ENCODE assay signal across 12 mouse cellular contexts in the genomic region with DNA sequence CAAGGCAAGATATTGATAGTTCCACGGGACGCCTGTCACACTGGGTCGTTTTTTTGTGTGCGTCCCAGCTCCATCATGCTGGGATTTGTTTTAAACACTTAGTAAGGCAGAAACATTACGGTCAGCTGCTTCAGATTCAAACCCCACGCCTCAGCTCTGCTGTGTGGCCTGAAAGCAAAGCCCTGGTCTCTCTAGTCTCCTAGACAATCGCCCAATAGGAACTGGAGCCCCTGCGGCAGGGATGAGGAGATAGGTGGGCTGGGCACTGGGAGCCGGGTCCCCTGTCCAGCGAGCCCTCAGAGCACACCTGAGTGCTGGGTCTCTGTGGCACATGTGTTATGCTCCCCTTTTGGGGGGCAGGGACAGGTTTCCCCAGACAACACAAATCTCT. TPM values are rescaled to one million over a fixed set of nuclear protein-coding genes. Genes with fewer than 3 reads are reported as not detected.
DNase-seq lines count a peak whose midpoint lies in the region; ATAC-seq and TF ChIP-seq lines count a peak whose summit lies in the region.
"Had no signal": no experiment of that assay in that cellular context is flagged by ENCODE, and none has a peak within 500 bp of the region (broad histone marks: within the 10 kb centered on the region; RNA-seq: fewer than 3 reads in every experiment).

No protein-coding gene starts in this region.

- H3K4me2 ChIP-seq in midbrain, embryonic 12.5 days (replicated peaks) = peak overlapping the region; percentile 59

- TF ChIP-seq POLR2A in testis, adult 2 months (IDR thresholded peaks at IDR 0.05; ENCODE audit: control insufficient read depth, low read depth, low read length) = no peak

- peak overlapping the region; percentile 20 for H3K4me3 ChIP-seq in testis, adult 2 months (ENCODE audit: control insufficient read depth, low read depth, low read length)
- peak overlapping the region; percentile 46 for H3K4me3 ChIP-seq in hindbrain, embryonic 10.5 days
- H3K4me3 ChIP-seq in midbrain, embryonic 12.5 days = peak overlapping the region; percentile 29; the same call in 1 of the 2 replicates
- H3K4me3 ChIP-seq: gastrocnemius, adult 2 months had no signal

- no peak for DNase-seq in testis, postnatal 10 days (ENCODE audit: low spot score)
- DNase-seq in hindbrain, embryonic 10.5 days (ENCODE audit: low spot score) = no peak
- DNase-seq in ovary, postnatal 10 days (ENCODE audit: low spot score) = no peak
- DNase-seq in spleen, postnatal 10 days (ENCODE audit: low spot score in 2 of 2) = no peak
- no peak for DNase-seq in cerebellum, adult 8-10 months
- DNase-seq: adrenal gland, postnatal 14 days; cerebellum, adult 9-11 months; kidney, postnatal 14 days had no signal

- WGBS in hindbrain, embryonic 10.5 days = 2% methylated on average over 10 of the region's 10 CpGs
- 2% methylated on average over 10 of the region's 10 CpGs for WGBS in midbrain, embryonic 12.5 days

- H3K4me1 ChIP-seq in testis, adult 2 months (ENCODE audit: control insufficient read depth, insufficient read depth, low read length) = peaks cover 18% of the 10 kb centered on the region
- peaks cover 75% of the 10 kb centered on the region for H3K4me1 ChIP-seq in hindbrain, embryonic 10.5 days (replicated peaks)
- peaks cover 48% of the 10 kb centered on the region for H3K4me1 ChIP-seq in midbrain, embryonic 12.5 days

- no peaks in the 10 kb centered on the region for H3K9me3 ChIP-seq in hindbrain, embryonic 10.5 days
- H3K9me3 ChIP-seq in midbrain, embryonic 12.5 days = no peaks in the 10 kb centered on the region

- no peaks in the 10 kb centered on the region for H3K36me3 ChIP-seq in testis, adult 2 months (ENCODE audit: control insufficient read depth, insufficient read depth, low read length)
- no peaks in the 10 kb centered on the region for H3K36me3 ChIP-seq in hindbrain, embryonic 10.5 days
- no peaks in the 10 kb centered on the region for H3K36me3 ChIP-seq in midbrain, embryonic 12.5 days

- H3K9ac ChIP-seq in midbrain, embryonic 12.5 days (replicated peaks) = peak overlapping the region; percentile 17; the same call in 1 of the 2 replicates
- H3K9ac ChIP-seq: liver, embryonic 14.5 days had no signal

- no peak overlapping the region for H3K27ac ChIP-seq in testis, adult 2 months (ENCODE audit: control insufficient read depth, insufficient read depth, low read depth, low read length)
- H3K27ac ChIP-seq in hindbrain, embryonic 10.5 days = peak overlapping the region; percentile 87
- peak overlapping the region; percentile 97 for H3K27ac ChIP-seq in midbrain, embryonic 12.5 days (replicated peaks)
- H3K27ac ChIP-seq: gastrocnemius, adult 2 months; liver, embryonic 14.5 days had no signal

- no peak for TF ChIP-seq CTCF in testis, adult 2 months (IDR thresholded peaks at IDR 0.05; ENCODE audit: control insufficient read depth, insufficient read depth, insufficient replicate concordance, low read depth, low read length)

- no peak for ATAC-seq in midbrain, embryonic 12.5 days (ENCODE audit: low FRiP score, low read depth)

- no peaks in the 10 kb centered on the region for H3K27me3 ChIP-seq in testis, adult 2 months (ENCODE audit: control insufficient read depth, insufficient read depth, low read length)
- H3K27me3 ChIP-seq in hindbrain, embryonic 10.5 days (ENCODE audit: insufficient read depth, poor library complexity, severe bottlenecking) = peaks cover 66% of the 10 kb centered on the region
- H3K27me3 ChIP-seq in midbrain, embryonic 12.5 days = peaks cover 38% of the 10 kb centered on the region

RNA-seq across cellular contexts. Expression of a gene that starts 0.9 kb away (rescaled TPM):
- polyA plus RNA-seq in testis, adult 2 months (2012; rRNA removed) = 10.1 and 10.9 TPM in 2 replicates
- polyA plus RNA-seq in hindbrain, embryonic 10.5 days (2016; fragmentation: Nextera tagmentation; extraction: Ambion mirVana) = 0.95 and 4.1 TPM in 2 replicates
- 1.3 and 2.3 TPM in 2 replicates for polyA plus RNA-seq in midbrain, embryonic 12.5 days (2016; fragmentation: Nextera tagmentation; extraction: Ambion mirVana)
- polyA plus RNA-seq: liver, embryonic 14.5 days had no signal

RNA-seq across cellular contexts. Expression of a gene that starts 50.1 kb away (rescaled TPM):
- polyA plus RNA-seq in testis, adult 2 months (2012; rRNA removed) = 4.0 and 4.3 TPM in 2 replicates
- 14.3 and 22.9 TPM in 2 replicates for polyA plus RNA-seq in hindbrain, embryonic 10.5 days (2016; fragmentation: Nextera tagmentation; extraction: Ambion mirVana)
- 26.5 and 28.8 TPM in 2 replicates for polyA plus RNA-seq in midbrain, embryonic 12.5 days (2016; fragmentation: Nextera tagmentation; extraction: Ambion mirVana)
